Mouse (Mus musculus) cerebellum, adult 9-10 months (tissue): Measurements from ENCODE around the gene Surf4.

Source experiments
- DNase-seq: peaks from one replicate; pipeline ENCODE4 v3.0.0; 2022

Gene Surf4

DNA sequence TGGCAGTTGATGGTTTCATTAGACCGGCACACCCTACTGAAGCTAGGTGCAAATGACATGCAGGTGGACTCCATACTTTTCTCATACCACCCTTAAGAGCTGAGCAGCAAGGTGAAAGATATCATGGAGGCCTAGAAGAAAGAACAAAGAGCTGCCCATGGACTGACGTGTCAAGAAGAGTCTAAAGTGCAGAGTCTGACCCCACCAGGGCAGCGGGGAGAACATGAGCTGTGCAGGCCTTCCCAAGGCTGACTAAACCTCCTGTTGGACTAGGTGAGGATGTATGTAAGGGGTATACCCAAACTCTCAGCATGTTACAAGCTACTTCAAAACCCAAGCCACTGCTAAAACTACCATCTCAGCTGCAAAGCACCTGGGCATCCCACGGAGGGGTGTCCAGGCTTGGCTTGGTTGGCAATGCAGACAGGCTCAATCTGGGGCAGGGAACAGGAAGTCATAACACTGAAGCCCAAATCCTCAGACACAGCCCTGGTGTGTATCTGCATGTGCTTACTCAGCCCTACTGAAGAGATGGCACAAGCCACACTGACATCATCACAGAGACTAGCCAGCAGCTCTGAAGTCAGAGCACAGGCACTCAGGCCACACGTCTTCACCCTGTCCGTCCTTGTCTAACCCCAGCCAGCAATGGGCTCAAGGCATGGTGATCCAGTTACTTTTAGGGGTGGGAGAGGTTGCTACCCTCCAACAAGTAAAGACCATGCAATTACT, 5.8 kb downstream of the Surf4 start:
- DNase-seq: no peak

GRCm38 (mm10) chr2:26921784-26922183, 11.9 kb downstream of the Surf4 start:
- no peak for DNase-seq

GRCm38 (mm10) chr2:26920190-26920855, 13.4 kb downstream of the Surf4 start:
- DNase-seq: no peak

DNA sequence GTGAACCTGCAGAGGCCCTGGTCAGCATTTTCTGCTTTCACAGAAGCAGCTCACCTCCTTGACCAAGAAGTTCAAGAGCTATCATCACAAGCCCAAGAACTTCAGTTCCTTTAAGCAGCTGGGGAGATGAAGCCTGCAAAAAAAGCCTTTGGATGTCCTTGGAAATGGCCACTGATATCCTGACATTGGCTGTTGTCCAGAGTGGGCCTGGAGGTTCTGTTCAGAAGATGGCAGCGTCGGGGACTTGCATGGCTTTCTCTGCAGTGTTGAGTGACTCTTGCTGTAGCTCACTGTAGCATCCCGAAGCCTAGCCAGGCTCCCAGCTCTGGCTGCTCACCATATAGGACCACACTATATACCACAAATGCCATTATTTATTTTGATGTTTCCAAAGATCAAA, 14.0 kb downstream of the Surf4 start:
- no peak for DNase-seq

- DNase-seq: no peak
These were observed 17.0 kb downstream of the Surf4 start for GRCm38 (mm10) chr2:26916738-26917137.

GRCm38 (mm10) chr2:26915927-26916728, 17.6 kb downstream of the Surf4 start, which contains the start of the genes Surf2 and Surf1:
Surf2 (plus strand) TSS chr2:26916367.
Surf1 (minus strand) TSS chr2:26916530.
- peak; percentile 83 for DNase-seq

- no peak for DNase-seq
These were observed 19.4 kb downstream of the Surf4 start for GRCm38 (mm10) chr2:26914148-26914941.

DNA sequence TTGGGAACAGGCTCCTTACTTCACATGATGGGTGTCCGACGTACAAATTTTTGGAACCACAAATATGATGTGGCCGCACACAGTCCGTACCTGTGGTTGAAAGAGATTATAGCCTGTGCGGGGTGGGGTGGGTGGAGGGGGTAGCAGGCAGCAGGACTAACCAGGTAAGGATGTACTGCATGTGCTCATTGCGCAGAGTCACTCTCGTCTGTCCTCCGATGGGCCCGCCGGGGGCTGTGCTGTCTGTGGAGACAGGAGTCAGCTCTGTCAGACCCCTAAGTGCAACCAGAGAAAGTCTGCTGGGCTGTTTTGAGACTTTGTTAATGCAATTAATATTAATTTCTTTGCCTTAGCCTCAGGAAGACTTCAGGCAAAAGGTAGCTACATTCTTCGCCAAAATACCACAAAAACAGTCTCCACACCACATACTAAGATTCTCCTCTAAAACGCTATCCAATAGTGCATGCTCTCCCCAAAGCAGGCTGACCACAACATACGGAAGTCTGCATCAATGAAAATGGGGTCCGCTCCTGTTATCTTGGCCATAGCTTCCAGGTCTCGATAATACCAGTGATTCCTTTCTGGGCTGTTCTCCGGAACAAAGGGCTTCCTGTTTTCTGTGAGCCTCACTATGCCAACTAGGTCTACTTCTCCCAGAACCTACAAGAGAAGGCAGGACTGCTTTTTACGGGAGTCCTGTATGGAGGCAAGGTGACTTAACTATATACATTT, 20.1 kb downstream of the Surf4 start:
- no peak for DNase-seq

GRCm38 (mm10) chr2:26912253-26912770, 21.4 kb downstream of the Surf4 start:
- DNase-seq: peak; percentile 42

GRCm38 (mm10) chr2:26910994-26911765, 22.5 kb downstream of the Surf4 start:
- DNase-seq: peak; percentile 50

DNA sequence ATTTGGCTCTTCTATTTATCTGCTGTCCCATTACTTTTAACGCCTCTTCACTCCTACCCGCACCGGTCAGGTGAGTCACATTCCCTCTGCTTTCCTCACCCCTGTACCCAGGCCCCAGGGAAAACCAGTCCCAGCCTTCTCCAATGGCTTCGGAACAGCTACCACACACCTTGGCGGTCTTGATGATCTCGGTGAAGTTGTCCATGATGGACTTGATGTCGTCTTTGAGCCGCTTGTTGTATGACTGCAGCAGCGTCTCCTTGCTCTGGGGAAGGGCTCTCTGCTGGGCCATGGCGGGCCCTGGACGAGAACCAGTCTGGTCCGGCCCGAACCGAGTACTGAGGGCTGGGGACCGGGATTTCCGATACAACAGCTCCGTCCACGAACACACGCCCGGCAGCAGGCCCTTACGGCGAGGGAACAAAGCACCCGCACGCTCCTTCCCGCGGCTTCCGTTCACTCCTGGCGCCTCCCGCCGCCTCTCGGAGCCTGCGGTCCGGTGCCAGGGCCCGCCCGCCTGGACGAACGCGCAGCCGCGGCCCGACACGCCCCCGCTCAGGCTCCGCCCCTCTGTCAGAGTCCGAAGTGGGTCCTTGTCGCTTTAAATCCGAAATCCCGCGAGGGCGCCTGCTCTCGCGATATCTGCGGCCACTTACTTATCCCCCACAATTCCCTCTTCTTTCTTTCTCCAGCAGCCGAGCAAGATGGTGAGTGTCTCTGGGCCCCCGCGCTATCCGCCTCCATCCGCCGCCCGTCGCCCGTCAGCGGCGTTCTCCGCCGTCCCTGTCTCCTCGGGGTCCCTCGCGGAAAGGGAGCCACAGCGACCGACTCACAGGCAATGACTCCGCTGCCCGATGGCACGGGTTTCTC, 23.4 kb downstream of the Surf4 start, which contains the start of the genes Med22 and Rpl7a:
TSS of gene Med22 (minus strand) at position 554 of the 870 bp plus-strand sequence.
TSS of gene Rpl7a (plus strand) at position 641 of the 870 bp plus-strand sequence.
- DNase-seq: peak; percentile 100

DNA sequence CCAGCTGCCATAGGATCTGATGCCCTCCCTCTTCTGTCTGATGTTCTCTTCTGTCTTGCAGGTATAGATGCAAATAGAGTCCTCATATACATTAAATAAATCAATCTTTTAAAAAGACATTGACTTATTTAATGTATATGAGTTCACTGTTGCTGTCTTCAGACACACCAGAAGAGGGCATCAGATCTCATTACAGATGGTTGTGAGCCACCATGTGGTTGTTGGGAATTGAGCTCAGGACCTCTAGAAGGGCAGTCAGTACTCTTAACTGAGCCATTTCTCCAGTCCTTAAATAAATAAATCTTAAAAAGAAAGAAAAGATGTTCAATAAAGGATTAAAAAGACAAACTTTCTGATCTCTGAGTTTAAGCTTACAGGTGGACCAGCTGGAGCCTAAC, 24.3 kb downstream of the Surf4 start:
- no peak for DNase-seq

GRCm38 (mm10) chr2:26908710-26909386, 24.9 kb downstream of the Surf4 start:
- DNase-seq: peak; percentile 37

DNA sequence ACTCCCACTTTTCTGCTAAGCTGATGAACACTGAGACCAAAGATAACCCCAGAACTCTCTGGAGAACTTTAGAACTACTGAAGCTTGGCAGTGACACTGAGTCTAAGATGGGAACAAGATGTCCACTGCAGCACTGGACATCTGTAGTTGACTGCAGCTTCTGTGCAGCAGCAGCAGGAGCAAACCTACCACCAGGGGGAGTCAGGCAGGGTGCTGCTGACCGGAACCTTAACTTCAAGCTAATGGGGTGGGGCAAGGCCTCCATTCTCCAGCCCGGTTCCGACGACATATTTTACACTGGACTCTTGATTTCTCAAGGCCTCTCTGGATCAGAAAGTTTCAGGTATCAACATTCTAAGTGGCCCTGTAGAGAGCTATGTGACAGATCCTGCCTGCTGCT, 26.6 kb downstream of the Surf4 start:
- DNase-seq: peak; percentile 46

DNA sequence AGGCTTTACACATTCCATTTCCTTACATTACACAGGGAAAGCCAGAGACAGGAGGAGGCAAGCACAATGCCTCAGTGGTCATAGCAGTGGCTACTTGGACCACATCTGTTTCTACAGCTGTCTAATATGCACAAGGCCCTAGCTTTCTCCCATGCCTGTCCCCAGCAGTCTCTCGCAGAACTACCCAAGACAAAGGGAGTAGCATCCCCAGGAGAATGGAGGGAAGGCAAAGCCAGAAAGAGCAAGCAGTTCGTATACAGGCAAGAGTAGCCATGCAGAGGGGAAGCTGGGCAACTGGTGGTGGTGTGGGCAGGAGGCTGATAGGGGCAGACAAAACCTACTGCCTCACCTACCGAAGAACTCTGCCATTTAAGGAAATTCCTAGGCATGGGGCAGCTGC, 27.3 kb downstream of the Surf4 start:
- no peak for DNase-seq

GRCm38 (mm10) chr2:26905936-26906335, 27.8 kb downstream of the Surf4 start:
- DNase-seq: no peak

DNA sequence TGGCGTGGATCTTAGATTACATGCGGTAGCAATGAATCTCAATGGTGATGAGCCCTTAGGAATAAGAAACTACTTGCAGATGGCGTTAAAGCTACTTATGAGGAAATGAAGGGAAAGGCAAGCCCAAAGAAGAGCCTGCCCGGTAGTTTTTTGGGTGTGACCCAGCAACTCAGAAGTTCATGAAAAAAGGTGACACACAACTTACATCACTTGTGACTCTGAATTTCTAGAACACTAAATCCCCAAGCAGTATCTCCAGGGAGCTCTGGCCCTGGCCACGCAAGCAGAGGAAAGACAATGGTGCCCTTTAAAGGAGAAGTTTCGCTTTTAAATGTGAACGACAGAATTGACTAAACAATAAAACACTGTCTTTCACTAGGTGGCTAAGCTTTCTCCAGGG, 30.4 kb downstream of the Surf4 start:
- DNase-seq: no peak

GRCm38 (mm10) chr2:26902467-26903220, 31.1 kb downstream of the Surf4 start, which contains the start of gene Surf6:
Surf6 (minus strand) TSS chr2:26902879.
- DNase-seq: peak; percentile 95
